Mouse (Mus musculus): ENCODE results near the gene Ctdspl.

- TF ChIP-seq EP300 (IDR thresholded peaks at IDR 0.05; ENCODE audit: low read depth) (no peak), CTCF (IDR thresholded peaks at IDR 0.05; ENCODE audit: low read depth) (no peak)
Observed at GRCm38 (mm10) chr9:118975211-118975671, 49.0 kb downstream of the Ctdspl start.
